In genomic region chr10:31465840-31466541, GRCm38 (mm10) we compare ENCODE assay signal across 10 mouse cellular contexts. TPM values are rescaled to one million over a fixed set of nuclear protein-coding genes. Genes with fewer than 3 reads are reported as not detected.
A peak's percentile ranks its signal among the peaks of the same experiment; 100 is the strongest.
DNase-seq lines count a peak whose midpoint lies in the region; TF ChIP-seq lines count a peak whose summit lies in the region.
"Had no signal": no experiment of that assay in that cellular context is flagged by ENCODE, and none has a peak within 500 bp of the region (broad histone marks: within the 10 kb centered on the region; RNA-seq: fewer than 3 reads in every experiment).

No protein-coding gene starts in this region.

- no peaks in the 10 kb centered on the region for H3K36me3 ChIP-seq in heart, embryonic 10.5 days
- H3K36me3 ChIP-seq in myocyte (ENCODE audit: control insufficient read depth, insufficient read depth) = no peaks in the 10 kb centered on the region
- H3K36me3 ChIP-seq: embryonic facial prominence, embryonic 15.5 days had no signal

- no peak overlapping the region for H3ac ChIP-seq in myocyte (ENCODE audit: control insufficient read depth, insufficient read length)

- peak overlapping the region; percentile 4 for H3K4me2 ChIP-seq in myocyte (ENCODE audit: low read depth)
- H3K4me2 ChIP-seq: embryonic facial prominence, embryonic 15.5 days had no signal

- H3K27me3 ChIP-seq in heart, embryonic 10.5 days (ENCODE audit: insufficient read depth, poor library complexity, severe bottlenecking) = no peaks in the 10 kb centered on the region
- H3K27me3 ChIP-seq in myocyte (ENCODE audit: control insufficient read depth, insufficient read depth, insufficient read length) = no peaks in the 10 kb centered on the region
- H3K27me3 ChIP-seq: embryonic facial prominence, embryonic 15.5 days had no signal

- intact Hi-C loops in heart, postnatal 10 days (cut with DNase I) = loop anchor here (2.0 to 10.0 kb wide), 3 partner anchors 143 to 1429 kb away; partner anchors contain the start of genes Nkain2 and Rnf217

- no peak overlapping the region for H3K4me3 ChIP-seq in heart, embryonic 10.5 days
- no peak overlapping the region for H3K4me3 ChIP-seq in lung, adult 2 months (replicated peaks; ENCODE audit: extremely low read depth, low read depth, low read length)
- no peak overlapping the region for H3K4me3 ChIP-seq in myocyte
- H3K4me3 ChIP-seq: embryonic facial prominence, embryonic 15.5 days had no signal

- no peaks in the 10 kb centered on the region for H3K9me3 ChIP-seq in heart, embryonic 10.5 days
- H3K9me3 ChIP-seq: embryonic facial prominence, embryonic 15.5 days had no signal

- peak; percentile 14 to 49 for DNase-seq in heart, postnatal 10 days
- DNase-seq in heart, embryonic 10.5 days (ENCODE audit: low spot score) = no peak
- no peak for DNase-seq in lung, adult 2 months
- DNase-seq in lung, postnatal 4 days = no peak
- DNase-seq in fibroblast of lung, adult 2 months (ENCODE audit: low read depth) = peak; percentile 34
- no peak for DNase-seq in gastrocnemius, postnatal 4 days (ENCODE audit: low spot score in 2 of 2)
- no peak for DNase-seq in spleen, postnatal 4 days (ENCODE audit: low spot score in 2 of 2)

- TF ChIP-seq POLR2A in lung, adult 2 months (IDR thresholded peaks at IDR 0.05; ENCODE audit: borderline replicate concordance, extremely low read depth, low read depth, low read length) = no peak
- no peak for TF ChIP-seq POLR2A in myocyte (IDR thresholded peaks at IDR 0.05; ENCODE audit: insufficient read length, low read depth)

- H3K79me2 ChIP-seq in myocyte (ENCODE audit: control insufficient read depth, insufficient read depth) = no peaks in the 10 kb centered on the region

- WGBS in heart, embryonic 10.5 days = 86% methylated on average over 6 of the region's 6 CpGs
- 69% methylated on average over 6 of the region's 6 CpGs for WGBS in lung, adult 2 months

- no peaks in the 10 kb centered on the region for H3K4me1 ChIP-seq in heart, embryonic 10.5 days
- H3K4me1 ChIP-seq in lung, adult 2 months (ENCODE audit: control insufficient read depth, insufficient read depth, low read length) = no peaks in the 10 kb centered on the region; the same call in 1 of the 2 replicates
- H3K4me1 ChIP-seq: embryonic facial prominence, embryonic 15.5 days had no signal

- TF ChIP-seq CTCF in lung, adult 2 months (IDR thresholded peaks at IDR 0.05; ENCODE audit: insufficient read depth, low read length) = peak; percentile 34; the same call in 1 of the 2 replicates

- no peak overlapping the region for H3K27ac ChIP-seq in heart, embryonic 10.5 days
- H3K27ac ChIP-seq: embryonic facial prominence, embryonic 15.5 days had no signal

TF ChIP-seq in myocyte, 11 proteins besides CTCF, POLR2A, EP300 and RAD21:
- no peak for TF ChIP-seq USF1 (IDR thresholded peaks at IDR 0.05; ENCODE audit: low read depth)
- no peak for TF ChIP-seq MYOD1 (IDR thresholded peaks at IDR 0.05; ENCODE audit: control insufficient read depth in 1 of 3, insufficient read length in 2 of 3, low read depth in 2 of 3)
- no peak for TF ChIP-seq REST (IDR thresholded peaks at IDR 0.05; ENCODE audit: insufficient read depth, insufficient read length)
- TF ChIP-seq MAX (IDR thresholded peaks at IDR 0.05; ENCODE audit: low read depth) = no peak
- TF ChIP-seq POLR2AphosphoS2 (IDR thresholded peaks at IDR 0.05; ENCODE audit: insufficient read length, low read depth) = no peak
- TF ChIP-seq E2F4 (IDR thresholded peaks at IDR 0.05; ENCODE audit: insufficient read depth) = no peak
- no peak for TF ChIP-seq SRF (IDR thresholded peaks at IDR 0.05; ENCODE audit: control insufficient read depth, insufficient read length, low read depth)
- no peak for TF ChIP-seq TCF12 (IDR thresholded peaks at IDR 0.05; ENCODE audit: insufficient read depth, poor library complexity, severe bottlenecking)
- TF ChIP-seq CEBPB (IDR thresholded peaks at IDR 0.05; ENCODE audit: insufficient read depth, poor library complexity, severe bottlenecking) = no peak
- no peak for TF ChIP-seq TCF3 (IDR thresholded peaks at IDR 0.05; ENCODE audit: insufficient read length, low read depth)
- no peak for TF ChIP-seq MYOG (IDR thresholded peaks at IDR 0.05; ENCODE audit: control insufficient read depth in 1 of 3, insufficient read depth in 1 of 3, insufficient read length in 2 of 3, low read depth in 2 of 3)

RNA-seq across cellular contexts. Expression of gene Tpd52l1, which starts 20.2 kb away (rescaled TPM):
- 1 to 10 TPM; 3.2 to 4.5 TPM for total RNA-seq in heart, postnatal 10 days (2021)
- 19.2 and 24.7 TPM in 2 replicates for polyA plus RNA-seq in heart, embryonic 10.5 days (2016; fragmentation: Nextera tagmentation; extraction: Ambion mirVana)
- 1.4 and 1.8 TPM in 2 replicates for polyA plus RNA-seq in lung, adult 2 months (2012; rRNA removed)
- polyA plus RNA-seq in myocyte (2012; fragmentation: generic; extraction: Trizol) = 56.1 TPM
- total RNA-seq in gastrocnemius, postnatal 4 days (2021) = 10 to 100 TPM; 28.3 to 35.8 TPM
- total RNA-seq: megakaryocyte, adult 5-6 weeks had no signal

Comparison
In these comparisons a context has a peak if more than half of its experiments do, and no peak if none do; other contexts are left out.
1. DNase-seq: peak in heart, postnatal 10 days (2 of 2) and fibroblast of lung, adult 2 months (single experiment); none in heart, embryonic 10.5 days (single experiment), lung, adult 2 months (single experiment), lung, postnatal 4 days (0 of 2), gastrocnemius, postnatal 4 days (0 of 2) and spleen, postnatal 4 days (0 of 2).